Mouse (Mus musculus) embryonic fibroblast, embryonic 13.5 days (primary cell): ENCODE results near the gene Smarce1. TPM values are rescaled to one million over a fixed set of nuclear protein-coding genes. Genes with fewer than 3 reads are reported as not detected.

ENCODE experiments used
- H3K27ac ChIP-seq: 2 replicates; pipeline ENCODE4 v1.5.1; 2012; ENCODE audit warnings: low read length, control low read depth, inconsistent platforms; ENCODE audit not compliant: insufficient read depth
- H3K4me1 ChIP-seq: 2 replicates; pipeline ENCODE4 v1.6.1; 2011; ENCODE audit warnings: low read length; ENCODE audit not compliant: control insufficient read depth, insufficient read depth
- H3K4me3 ChIP-seq: 2 replicates; pipeline ENCODE4 v1.5.1; 2011; ENCODE audit warnings: mild to moderate bottlenecking, control low read depth, low read length; ENCODE audit not compliant: insufficient read depth
- CTCF ChIP-seq: IDR thresholded peaks from 2 replicates; pipeline ENCODE4 v1.5.1; 2011; ENCODE audit warnings: mild to moderate bottlenecking, control low read depth, low read length, moderate library complexity, borderline replicate concordance; ENCODE audit not compliant: insufficient read depth
- POLR2A ChIP-seq: IDR thresholded peaks from 2 replicates; pipeline ENCODE4 v1.6.1; 2011; ENCODE audit warnings: low read depth, mild to moderate bottlenecking, control low read depth, low read length, moderate library complexity
- polyA plus RNA-seq: library from polyadenylated mRNA; stranded (reverse); fragments of >200 nt; gene quantifications from 2 replicates; pipeline ENCODE4 v1.2.4, GENCODE M21; 2011; ENCODE audit warnings: low read depth; ENCODE audit not compliant: missing spikeins, insufficient read length

The Smarce1 gene
- polyA plus RNA-seq, 1 experiment = 154 TPM

DNA sequence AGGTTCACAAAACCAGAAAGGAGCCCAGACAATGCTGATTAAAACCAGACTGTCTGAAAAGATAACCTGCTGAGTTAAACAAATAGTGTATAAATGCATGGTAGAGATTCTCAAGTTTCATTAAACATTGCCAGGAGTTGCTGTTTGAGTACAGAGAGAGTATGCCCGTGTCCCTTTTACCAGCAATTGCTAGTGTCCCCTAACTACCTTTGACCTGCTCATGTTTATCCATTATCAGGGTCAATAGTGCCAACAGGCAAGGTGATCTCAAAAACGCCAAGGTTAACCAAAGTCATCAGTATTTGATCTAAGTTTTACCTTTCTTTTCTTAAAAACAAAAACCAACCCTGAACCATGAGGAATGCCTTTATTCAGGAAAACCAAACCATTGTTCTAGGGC is 18.9 kb downstream of the Smarce1 start:
- H3K4me3 ChIP-seq = no peak overlapping the region
- no peak overlapping the region for H3K27ac ChIP-seq
- TF ChIP-seq CTCF (no peak), POLR2A (no peak)
- no peaks in the 10 kb centered on the region for H3K4me1 ChIP-seq

DNA sequence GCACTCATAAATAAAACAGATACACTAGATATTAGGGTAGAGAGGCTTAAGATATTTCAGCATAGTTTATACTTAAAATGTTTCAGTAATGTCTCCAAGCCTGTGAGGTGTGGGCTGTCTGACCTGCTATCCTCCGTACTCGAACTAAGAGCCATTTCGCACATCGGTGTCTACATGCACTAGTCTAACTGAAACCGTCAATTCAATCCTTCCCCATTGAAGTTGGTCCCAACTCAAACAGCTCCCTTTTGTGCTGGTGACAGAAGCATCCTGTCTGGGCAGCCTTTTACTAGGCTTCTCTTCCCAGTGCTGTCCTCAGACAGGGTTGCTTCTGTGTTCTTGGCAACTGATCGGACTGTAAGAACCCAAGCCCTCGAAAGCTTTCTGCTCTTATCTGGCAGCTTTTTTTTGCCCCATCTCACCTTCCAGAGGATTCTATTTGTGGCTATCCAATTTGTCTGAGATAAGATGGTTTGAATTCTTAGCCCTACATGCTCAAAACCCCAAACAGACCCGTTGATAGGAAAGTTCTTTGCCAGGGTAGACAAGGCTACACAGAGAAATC is 22.6 kb downstream of the Smarce1 start:
- no peak overlapping the region for H3K4me3 ChIP-seq
- H3K4me1 ChIP-seq = no peaks in the 10 kb centered on the region
- no peak overlapping the region for H3K27ac ChIP-seq
- no peak for TF ChIP-seq CTCF
- TF ChIP-seq POLR2A = no peak

DNA sequence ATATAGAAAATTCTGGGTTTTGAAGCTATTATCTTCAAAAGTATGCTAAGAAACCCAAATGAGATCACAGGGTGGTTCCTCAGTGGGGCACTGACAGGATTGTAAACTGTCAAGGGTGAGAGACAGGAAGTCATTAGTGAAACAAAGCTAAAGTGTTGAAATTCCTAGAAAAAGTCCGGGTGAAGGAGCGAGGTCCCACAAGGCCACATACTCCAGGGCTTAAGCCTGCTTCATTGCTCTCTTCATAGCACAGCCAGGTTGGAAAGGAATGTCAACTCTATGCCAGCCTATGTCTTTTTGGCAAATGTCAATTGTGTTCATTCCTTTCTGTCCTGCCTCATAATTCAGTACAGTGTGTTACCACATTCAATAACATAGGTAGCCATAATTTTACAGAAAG is 23.4 kb downstream of the Smarce1 start:
- Histone ChIP-seq H3K4me3 (no peak overlapping the region), H3K4me1 (no peaks in the 10 kb centered on the region), H3K27ac (no peak overlapping the region)
- no peak for TF ChIP-seq POLR2A
- no peak for TF ChIP-seq CTCF

DNA sequence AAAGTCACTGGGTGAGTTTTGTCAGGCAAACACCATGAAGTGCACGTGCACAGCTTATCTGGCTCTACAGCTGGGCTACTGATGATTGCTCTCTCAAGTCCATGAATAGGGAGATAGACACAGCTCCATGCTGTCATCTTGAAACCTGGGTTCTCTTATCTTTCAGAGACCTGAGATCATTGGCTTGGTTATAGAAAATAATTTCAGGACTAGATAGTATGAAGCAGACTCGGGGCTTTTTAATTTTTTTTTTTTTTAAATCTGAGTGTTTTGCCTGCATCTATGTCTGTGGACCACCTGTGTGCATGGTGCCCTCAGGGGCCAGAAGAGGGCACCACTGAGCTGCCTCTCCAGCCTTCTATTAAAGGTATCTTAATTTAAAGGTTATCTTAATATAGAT is 23.9 kb downstream of the Smarce1 start:
- TF ChIP-seq CTCF (peak; percentile 18; the same call in 1 of the 2 replicates), POLR2A (no peak)
- Histone ChIP-seq H3K4me1 (no peaks in the 10 kb centered on the region), H3K4me3 (no peak overlapping the region), H3K27ac (no peak overlapping the region)

DNA sequence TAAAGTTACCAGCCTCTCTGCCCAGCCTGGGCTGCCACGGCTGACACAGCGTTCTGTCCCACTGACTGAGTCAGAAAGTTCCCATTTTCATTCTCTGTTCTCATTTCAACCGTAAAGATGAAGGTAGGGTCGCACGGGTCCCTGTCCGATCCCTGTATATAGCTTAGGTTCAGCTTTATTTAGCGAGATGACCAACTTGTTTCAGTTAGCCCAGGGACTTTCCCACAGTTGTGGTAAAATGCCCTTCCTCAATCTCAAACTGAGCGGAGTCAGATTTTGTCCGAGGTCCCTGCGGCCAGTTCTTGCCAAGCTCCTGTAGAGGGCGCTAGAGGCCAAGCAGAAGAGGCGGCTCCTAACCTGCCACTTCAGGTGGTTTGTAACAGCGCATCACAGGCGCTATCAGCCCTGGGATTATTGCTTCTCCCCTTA is 41.6 kb downstream of the Smarce1 start:
- Histone ChIP-seq H3K4me1 (no peaks in the 10 kb centered on the region), H3K4me3 (no peak overlapping the region), H3K27ac (no peak overlapping the region)
- TF ChIP-seq POLR2A (no peak), CTCF (peak; percentile 52)

DNA sequence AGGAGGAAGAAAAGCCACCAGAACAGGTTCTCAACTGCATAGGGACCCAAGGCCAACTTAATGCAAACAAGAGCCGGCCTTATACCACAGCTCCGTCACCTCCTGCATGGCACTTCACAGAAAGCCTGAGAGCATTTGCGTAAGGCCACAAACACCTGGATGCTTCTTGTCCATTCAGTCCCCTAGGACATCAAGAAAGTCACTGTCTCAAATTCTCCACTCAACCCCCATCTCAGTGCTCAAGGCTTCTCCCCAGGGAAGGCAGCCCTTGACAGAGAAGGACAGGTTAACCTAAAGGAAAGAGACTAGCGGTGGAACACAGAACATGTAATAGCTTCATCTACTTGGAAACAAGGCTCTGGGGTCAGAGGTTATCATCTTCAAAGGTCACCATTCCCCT is 43.5 kb downstream of the Smarce1 start:
- Histone ChIP-seq H3K4me3 (no peak overlapping the region), H3K4me1 (no peaks in the 10 kb centered on the region), H3K27ac (no peak overlapping the region)
- TF ChIP-seq POLR2A (no peak), CTCF (no peak)

DNA sequence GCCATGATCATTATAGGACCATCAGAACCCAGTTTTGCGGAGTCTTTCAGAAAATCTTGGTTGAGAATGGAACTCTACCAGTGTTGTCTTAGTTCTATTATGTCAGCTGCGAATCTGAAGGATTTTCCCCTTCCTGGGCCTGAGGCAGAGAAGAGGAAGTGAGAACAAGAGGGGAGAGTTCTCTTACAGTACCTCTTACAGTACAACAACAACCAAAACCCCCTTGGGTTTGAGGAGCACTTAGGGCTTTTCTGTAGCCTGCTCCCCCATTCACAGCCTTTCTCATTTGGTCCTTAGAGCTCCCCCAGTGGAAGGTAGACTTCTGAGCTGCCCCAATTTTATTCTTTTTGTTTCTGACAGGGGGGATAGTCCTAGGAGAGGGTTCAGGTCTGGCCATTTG is 44.0 kb downstream of the Smarce1 start:
- no peak for TF ChIP-seq POLR2A
- TF ChIP-seq CTCF = no peak
- no peaks in the 10 kb centered on the region for H3K4me1 ChIP-seq
- H3K4me3 ChIP-seq = no peak overlapping the region
- no peak overlapping the region for H3K27ac ChIP-seq

DNA sequence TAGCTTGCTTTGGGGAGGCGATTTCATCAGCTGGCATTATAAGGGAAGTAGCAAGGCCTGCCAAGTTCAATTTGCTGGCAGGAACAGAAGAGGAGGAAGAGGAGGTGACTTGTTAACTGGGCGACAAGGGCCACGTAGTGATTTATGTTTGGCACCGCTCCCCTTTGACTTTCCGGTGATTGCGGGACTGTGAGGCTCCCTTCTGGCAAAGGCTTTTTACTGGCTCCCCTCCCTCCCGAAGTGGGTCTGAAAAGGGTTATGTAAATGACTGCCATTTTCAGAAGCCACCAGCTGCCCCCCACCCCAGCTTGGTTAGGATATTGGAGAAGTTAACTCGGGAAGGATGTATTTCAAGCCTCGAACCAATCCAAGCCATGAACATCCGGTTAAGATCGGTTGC is 48.2 kb downstream of the Smarce1 start:
- Histone ChIP-seq H3K4me3 (no peak overlapping the region), H3K4me1 (no peaks in the 10 kb centered on the region), H3K27ac (no peak overlapping the region)
- TF ChIP-seq CTCF (no peak), POLR2A (no peak)

DNA sequence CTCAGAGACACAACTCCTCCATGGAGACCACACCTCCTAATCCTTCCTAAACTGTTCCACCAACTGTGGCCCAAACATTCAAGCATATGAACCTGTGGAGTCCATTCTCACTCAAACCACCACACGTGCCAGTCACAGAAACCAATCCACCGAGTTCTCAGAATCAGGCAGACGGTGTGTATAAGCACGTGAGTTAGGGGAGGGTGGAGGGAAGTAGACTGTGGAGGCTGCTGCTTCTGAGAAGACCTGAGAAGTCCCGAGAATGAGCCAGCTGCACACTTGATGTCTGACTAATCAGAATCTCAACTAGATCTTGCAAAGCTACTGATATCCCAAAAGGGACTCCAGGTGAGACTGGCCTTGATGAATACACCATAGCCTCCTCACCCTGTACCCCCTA is 50.7 kb downstream of the Smarce1 start:
- Histone ChIP-seq H3K27ac (no peak overlapping the region), H3K4me3 (no peak overlapping the region), H3K4me1 (no peaks in the 10 kb centered on the region)
- no peak for TF ChIP-seq POLR2A
- no peak for TF ChIP-seq CTCF

DNA sequence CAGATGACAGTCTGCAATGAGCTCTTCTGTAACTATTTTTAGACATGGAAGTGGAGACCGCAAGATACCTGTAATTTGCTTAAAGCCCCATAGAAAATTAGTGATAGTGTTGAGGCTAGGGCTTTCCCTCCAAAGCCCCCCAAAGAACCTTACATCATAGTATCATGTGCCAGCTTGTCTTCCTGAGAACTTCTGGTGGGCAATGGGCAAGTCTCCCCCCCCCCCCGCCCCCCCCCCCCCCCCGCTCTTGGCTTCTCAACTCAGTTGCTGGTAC is 53.0 kb downstream of the Smarce1 start:
- H3K27ac ChIP-seq = no peak overlapping the region
- H3K4me1 ChIP-seq = no peaks in the 10 kb centered on the region
- TF ChIP-seq POLR2A = no peak
- TF ChIP-seq CTCF = no peak
- H3K4me3 ChIP-seq = no peak overlapping the region
